In genomic region chr3:148984326-148984725, GRCm38 (mm10) we compare ENCODE assay signal across 12 mouse cellular contexts. TPM values are rescaled to one million over a fixed set of nuclear protein-coding genes. Genes with fewer than 3 reads are reported as not detected.
DNase-seq lines count a peak whose midpoint lies in the region; ATAC-seq and TF ChIP-seq lines count a peak whose summit lies in the region.
"Had no signal": no experiment of that assay in that cellular context is flagged by ENCODE, and none has a peak within 500 bp of the region (broad histone marks: within the 10 kb centered on the region; RNA-seq: fewer than 3 reads in every experiment).

No protein-coding gene starts in this region.

- no peaks in the 10 kb centered on the region for H3K9me3 ChIP-seq in lung, embryonic 14.5 days (ENCODE audit: low read depth, low read length)
- H3K9me3 ChIP-seq in forebrain, embryonic 12.5 days, result no peaks in the 10 kb centered on the region
- no peaks in the 10 kb centered on the region for H3K9me3 ChIP-seq in kidney, postnatal 0 days (replicated peaks; ENCODE audit: low read length)
- H3K9me3 ChIP-seq in midbrain, postnatal 0 days (ENCODE audit: low read length), result no peaks in the 10 kb centered on the region
- H3K9me3 ChIP-seq: liver, embryonic 12.5 days had no signal

- no peak for TF ChIP-seq CTCF in lung, embryonic 14.5 days (IDR thresholded peaks at IDR 0.05; ENCODE audit: low read depth)
- no peak for TF ChIP-seq CTCF in kidney, postnatal 0 days (IDR thresholded peaks at IDR 0.05; ENCODE audit: low read depth)
- TF ChIP-seq CTCF in midbrain, postnatal 0 days (IDR thresholded peaks at IDR 0.05), result no peak

- no peaks in the 10 kb centered on the region for H3K27me3 ChIP-seq in lung, embryonic 14.5 days (ENCODE audit: insufficient read depth, low read length)
- H3K27me3 ChIP-seq in forebrain, embryonic 12.5 days, result no peaks in the 10 kb centered on the region
- no peaks in the 10 kb centered on the region for H3K27me3 ChIP-seq in kidney, postnatal 0 days (ENCODE audit: insufficient read depth, low read length)
- no peaks in the 10 kb centered on the region for H3K27me3 ChIP-seq in midbrain, postnatal 0 days (ENCODE audit: insufficient read depth, low read length)

- WGBS in lung, embryonic 14.5 days, result 42% methylated on average over 6 of the region's 6 CpGs
- WGBS in forebrain, embryonic 12.5 days, result 35% methylated on average over 6 of the region's 6 CpGs
- 38% methylated on average over 6 of the region's 6 CpGs for WGBS in kidney, postnatal 0 days
- 55% methylated on average over 6 of the region's 6 CpGs for WGBS in midbrain, postnatal 0 days

- no peak overlapping the region for H3K4me3 ChIP-seq in lung, embryonic 14.5 days (ENCODE audit: low read depth, low read length)
- no peak overlapping the region for H3K4me3 ChIP-seq in forebrain, embryonic 12.5 days (replicated peaks)
- no peak overlapping the region for H3K4me3 ChIP-seq in kidney, postnatal 0 days (replicated peaks; ENCODE audit: low read depth, low read length)
- H3K4me3 ChIP-seq in midbrain, postnatal 0 days (ENCODE audit: low read depth, low read length), result peak overlapping the region; percentile 21; the same call in 1 of the 2 replicates
- H3K4me3 ChIP-seq: liver, embryonic 12.5 days had no signal

- H3K9ac ChIP-seq in lung, embryonic 14.5 days, result no peak overlapping the region
- no peak overlapping the region for H3K9ac ChIP-seq in forebrain, embryonic 12.5 days
- no peak overlapping the region for H3K9ac ChIP-seq in kidney, postnatal 0 days (ENCODE audit: low read depth, low read length)
- H3K9ac ChIP-seq in midbrain, postnatal 0 days (replicated peaks; ENCODE audit: low read length, poor library complexity, severe bottlenecking), result no peak overlapping the region
- H3K9ac ChIP-seq: liver, embryonic 12.5 days had no signal

- peaks cover 10% of the 10 kb centered on the region; the same call in 1 of the 2 replicates for H3K4me1 ChIP-seq in lung, embryonic 14.5 days (ENCODE audit: insufficient read depth)
- H3K4me1 ChIP-seq in forebrain, embryonic 12.5 days, result peaks cover 31% of the 10 kb centered on the region
- peaks cover 8% of the 10 kb centered on the region for H3K4me1 ChIP-seq in kidney, postnatal 0 days (replicated peaks; ENCODE audit: insufficient read depth, low read length)
- H3K4me1 ChIP-seq in midbrain, postnatal 0 days (ENCODE audit: insufficient read depth, low read length), result no peaks in the 10 kb centered on the region

- no peak for ATAC-seq in lung, embryonic 14.5 days (ENCODE audit: insufficient read depth)
- ATAC-seq in forebrain, embryonic 12.5 days (ENCODE audit: low FRiP score), result no peak
- ATAC-seq in kidney, postnatal 0 days (replicated peaks; ENCODE audit: low FRiP score, low read depth), result no peak
- no peak for ATAC-seq in midbrain, postnatal 0 days (ENCODE audit: low FRiP score)
- ATAC-seq in monocyte, adult 5-6 weeks (replicated peaks; ENCODE audit: insufficient number of reproducible peaks, low FRiP score, low TSS enrichment, poor library complexity, severe bottlenecking), result no peak
- ATAC-seq: liver, embryonic 12.5 days had no signal

- H3K36me3 ChIP-seq in lung, embryonic 14.5 days (ENCODE audit: insufficient read depth), result no peaks in the 10 kb centered on the region
- no peaks in the 10 kb centered on the region for H3K36me3 ChIP-seq in forebrain, embryonic 12.5 days (replicated peaks)
- H3K36me3 ChIP-seq in kidney, postnatal 0 days (ENCODE audit: insufficient read depth, low read length), result no peaks in the 10 kb centered on the region
- no peaks in the 10 kb centered on the region for H3K36me3 ChIP-seq in midbrain, postnatal 0 days (ENCODE audit: insufficient read depth, low read length)
- H3K36me3 ChIP-seq: liver, embryonic 12.5 days had no signal

- peak overlapping the region; percentile 50 for H3K4me2 ChIP-seq in lung, embryonic 14.5 days
- H3K4me2 ChIP-seq in forebrain, embryonic 12.5 days, result peak overlapping the region; percentile 39
- peak overlapping the region; percentile 34 for H3K4me2 ChIP-seq in kidney, postnatal 0 days (ENCODE audit: low read length)
- H3K4me2 ChIP-seq in midbrain, postnatal 0 days (ENCODE audit: low read depth, low read length, poor library complexity, severe bottlenecking), result peak overlapping the region; percentile 73
- H3K4me2 ChIP-seq: liver, embryonic 12.5 days had no signal

- H3K27ac ChIP-seq in lung, embryonic 14.5 days (ENCODE audit: low read depth), result no peak overlapping the region
- H3K27ac ChIP-seq in forebrain, embryonic 12.5 days, result no peak overlapping the region
- H3K27ac ChIP-seq in kidney, postnatal 0 days, result no peak overlapping the region
- no peak overlapping the region for H3K27ac ChIP-seq in midbrain, postnatal 0 days (ENCODE audit: low read depth, low read length)
- H3K27ac ChIP-seq: liver, embryonic 12.5 days had no signal

- no peak for DNase-seq in lung, embryonic 14.5 days
- no peak for DNase-seq in lung, postnatal 25 days (ENCODE audit: low spot score)
- DNase-seq in kidney, postnatal 0 days (ENCODE audit: low spot score), result no peak
- DNase-seq in midbrain, postnatal 0 days (ENCODE audit: low spot score), result no peak
- DNase-seq in spleen, postnatal 10 days (ENCODE audit: low spot score in 2 of 2), result no peak
- no peak for DNase-seq in layer of hippocampus, postnatal 14 days (ENCODE audit: low spot score in 2 of 2)
- DNase-seq: adrenal gland, adult 8-10 months; cerebellum, postnatal 25 days; gastrocnemius, postnatal 36 days had no signal

RNA-seq across cellular contexts. Expression of gene Adgrl2, which starts 6.0 kb away (rescaled TPM):
- polyA plus RNA-seq in lung, embryonic 14.5 days (2014; fragmentation: Nextera tagmentation; extraction: Ambion mirVana), result 83.2 and 83.3 TPM in 2 replicates
- 103 and 104 TPM in 2 replicates for polyA plus RNA-seq in forebrain, embryonic 12.5 days (2016; fragmentation: Nextera tagmentation; extraction: Ambion mirVana)
- polyA plus RNA-seq in kidney, postnatal 0 days (2015; fragmentation: Nextera tagmentation; extraction: Ambion mirVana), result 41.8 and 42.5 TPM in 2 replicates
- 102 and 116 TPM in 2 replicates for total RNA-seq in midbrain, postnatal 0 days (2014; rRNA removed)
- 83.6 and 92.9 TPM in 2 replicates for polyA plus RNA-seq in midbrain, postnatal 0 days (2015; fragmentation: Nextera tagmentation; extraction: Ambion mirVana)
- 10 to 100 TPM; 49.1 to 69.6 TPM for total RNA-seq in layer of hippocampus, postnatal 14 days (2021)
- 0.10 to 1.5 TPM (median 0.75 TPM) in 3 replicates for total RNA-seq in monocyte, adult 5-6 weeks (2017)
